Mouse (Mus musculus): ENCODE results near the gene Foxa2. TPM values are rescaled to one million over a fixed set of nuclear protein-coding genes. Genes with fewer than 3 reads are reported as not detected.

The Foxa2 gene
- polyA plus RNA-seq, 1 experiment from 2014 or later: 1.9 TPM

- no peaks in the 10 kb centered on the region for H3K36me3 ChIP-seq (replicated peaks; ENCODE audit: control insufficient read depth, insufficient read depth, low read depth, low read length)
- no peak for DNase-seq (ENCODE audit: low spot score)
- no peak overlapping the region for H3K27ac ChIP-seq (replicated peaks; ENCODE audit: low read depth, low read length)
- WGBS: 7% methylated on average over 17 of the region's 17 CpGs
- H3K4me3 ChIP-seq (ENCODE audit: low read depth, low read length): no peak overlapping the region
- H3K4me1 ChIP-seq (ENCODE audit: control insufficient read depth, insufficient read depth, low read length): no peaks in the 10 kb centered on the region
- ATAC-seq (replicated peaks; ENCODE audit: insufficient number of reproducible peaks, low FRiP score, low TSS enrichment, low read depth): no peak
- no peaks in the 10 kb centered on the region for H3K9me3 ChIP-seq (replicated peaks; ENCODE audit: control insufficient read depth, low read length)
- H3K4me2 ChIP-seq (ENCODE audit: low read depth, low read length): no peak overlapping the region; the same call in 1 of the 2 replicates
- H3K27me3 ChIP-seq (ENCODE audit: control insufficient read depth, insufficient read depth, low read length): peaks cover 92% of the 10 kb centered on the region
- H3K9ac ChIP-seq (replicated peaks; ENCODE audit: low read length): no peak overlapping the region
Measured at GRCm38 (mm10) chr2:148043271-148043975, 3.3 kb downstream of the Foxa2 start.

GRCm38 (mm10) chr2:148042126-148042640, 4.6 kb downstream of the Foxa2 start:
- Histone ChIP-seq H3K27ac (replicated peaks; ENCODE audit: low read depth, low read length) (no peak overlapping the region), H3K36me3 (replicated peaks; ENCODE audit: control insufficient read depth, insufficient read depth, low read depth, low read length) (no peaks in the 10 kb centered on the region), H3K27me3 (ENCODE audit: control insufficient read depth, insufficient read depth, low read length) (peaks cover 91% of the 10 kb centered on the region), H3K4me1 (ENCODE audit: control insufficient read depth, insufficient read depth, low read length) (no peaks in the 10 kb centered on the region), H3K9me3 (replicated peaks; ENCODE audit: control insufficient read depth, low read length) (no peaks in the 10 kb centered on the region), H3K9ac (replicated peaks; ENCODE audit: low read length) (no peak overlapping the region), H3K4me3 (ENCODE audit: low read depth, low read length) (no peak overlapping the region), H3K4me2 (ENCODE audit: low read depth, low read length) (no peak overlapping the region)
- WGBS: 12% methylated on average over 3 of the region's 3 CpGs
- ATAC-seq (replicated peaks; ENCODE audit: insufficient number of reproducible peaks, low FRiP score, low TSS enrichment, low read depth) (no peak), DNase-seq (ENCODE audit: low spot score) (no peak)

- H3K27ac ChIP-seq (replicated peaks; ENCODE audit: low read depth, low read length): no peak overlapping the region
- no peak overlapping the region for H3K9ac ChIP-seq (replicated peaks; ENCODE audit: low read length)
- no peak for ATAC-seq (replicated peaks; ENCODE audit: insufficient number of reproducible peaks, low FRiP score, low TSS enrichment, low read depth)
- H3K36me3 ChIP-seq (replicated peaks; ENCODE audit: control insufficient read depth, insufficient read depth, low read depth, low read length): no peaks in the 10 kb centered on the region
- peaks cover 91% of the 10 kb centered on the region for H3K27me3 ChIP-seq (ENCODE audit: control insufficient read depth, insufficient read depth, low read length)
- no peaks in the 10 kb centered on the region for H3K9me3 ChIP-seq (replicated peaks; ENCODE audit: control insufficient read depth, low read length)
- 4% methylated on average over 5 of the region's 5 CpGs for whole genome bisulfite sequencing
- H3K4me1 ChIP-seq (ENCODE audit: control insufficient read depth, insufficient read depth, low read length): no peaks in the 10 kb centered on the region
- no peak overlapping the region for H3K4me2 ChIP-seq (ENCODE audit: low read depth, low read length)
- DNase-seq (ENCODE audit: low spot score): no peak
- no peak overlapping the region for H3K4me3 ChIP-seq (ENCODE audit: low read depth, low read length)
Measured at GRCm38 (mm10) chr2:148041381-148041780, 5.4 kb downstream of the Foxa2 start.

GRCm38 (mm10) chr2:148040236-148041121, 6.3 kb downstream of the Foxa2 start:
- DNase-seq (ENCODE audit: low spot score): no peak
- no peaks in the 10 kb centered on the region for H3K4me1 ChIP-seq (ENCODE audit: control insufficient read depth, insufficient read depth, low read length)
- no peaks in the 10 kb centered on the region for H3K9me3 ChIP-seq (replicated peaks; ENCODE audit: control insufficient read depth, low read length)
- H3K27me3 ChIP-seq (ENCODE audit: control insufficient read depth, insufficient read depth, low read length): peaks cover 87% of the 10 kb centered on the region
- no peak overlapping the region for H3K4me2 ChIP-seq (ENCODE audit: low read depth, low read length)
- H3K4me3 ChIP-seq (ENCODE audit: low read depth, low read length): no peak overlapping the region
- no peak overlapping the region for H3K27ac ChIP-seq (replicated peaks; ENCODE audit: low read depth, low read length)
- H3K36me3 ChIP-seq (replicated peaks; ENCODE audit: control insufficient read depth, insufficient read depth, low read depth, low read length): no peaks in the 10 kb centered on the region
- H3K9ac ChIP-seq (replicated peaks; ENCODE audit: low read length): no peak overlapping the region
- under 1% methylated on average over 37 of the region's 37 CpGs for WGBS
- ATAC-seq (replicated peaks; ENCODE audit: insufficient number of reproducible peaks, low FRiP score, low TSS enrichment, low read depth): no peak

GRCm38 (mm10) chr2:148039351-148040235, 7.2 kb downstream of the Foxa2 start:
- H3K36me3 ChIP-seq (replicated peaks; ENCODE audit: control insufficient read depth, insufficient read depth, low read depth, low read length): no peaks in the 10 kb centered on the region
- no peak for DNase-seq (ENCODE audit: low spot score)
- H3K4me2 ChIP-seq (ENCODE audit: low read depth, low read length): no peak overlapping the region
- no peak overlapping the region for H3K9ac ChIP-seq (replicated peaks; ENCODE audit: low read length)
- no peak overlapping the region for H3K27ac ChIP-seq (replicated peaks; ENCODE audit: low read depth, low read length)
- H3K9me3 ChIP-seq (replicated peaks; ENCODE audit: control insufficient read depth, low read length): no peaks in the 10 kb centered on the region
- WGBS: under 1% methylated on average over 53 of the region's 53 CpGs
- ATAC-seq (replicated peaks; ENCODE audit: insufficient number of reproducible peaks, low FRiP score, low TSS enrichment, low read depth): no peak
- no peak overlapping the region for H3K4me3 ChIP-seq (ENCODE audit: low read depth, low read length)
- H3K4me1 ChIP-seq (ENCODE audit: control insufficient read depth, insufficient read depth, low read length): no peaks in the 10 kb centered on the region
- H3K27me3 ChIP-seq (ENCODE audit: control insufficient read depth, insufficient read depth, low read length): peaks cover 87% of the 10 kb centered on the region

- DNase-seq (ENCODE audit: low spot score) (no peak), ATAC-seq (replicated peaks; ENCODE audit: insufficient number of reproducible peaks, low FRiP score, low TSS enrichment, low read depth) (no peak)
- H3K4me3 ChIP-seq (ENCODE audit: low read depth, low read length): no peak overlapping the region
- H3K4me1 ChIP-seq (ENCODE audit: control insufficient read depth, insufficient read depth, low read length): no peaks in the 10 kb centered on the region
- no peak overlapping the region for H3K27ac ChIP-seq (replicated peaks; ENCODE audit: low read depth, low read length)
- under 1% methylated on average over 42 of the region's 42 CpGs for WGBS
- H3K36me3 ChIP-seq (replicated peaks; ENCODE audit: control insufficient read depth, insufficient read depth, low read depth, low read length): no peaks in the 10 kb centered on the region
- no peaks in the 10 kb centered on the region for H3K9me3 ChIP-seq (replicated peaks; ENCODE audit: control insufficient read depth, low read length)
- peaks cover 87% of the 10 kb centered on the region for H3K27me3 ChIP-seq (ENCODE audit: control insufficient read depth, insufficient read depth, low read length)
- no peak overlapping the region for H3K4me2 ChIP-seq (ENCODE audit: low read depth, low read length)
- no peak overlapping the region for H3K9ac ChIP-seq (replicated peaks; ENCODE audit: low read length)
Measured at GRCm38 (mm10) chr2:148038366-148039310, 8.1 kb downstream of the Foxa2 start.

- Histone ChIP-seq H3K27me3 (ENCODE audit: control insufficient read depth, insufficient read depth, low read length) (peaks cover 80% of the 10 kb centered on the region), H3K9ac (replicated peaks; ENCODE audit: low read length) (no peak overlapping the region), H3K4me1 (ENCODE audit: control insufficient read depth, insufficient read depth, low read length) (no peaks in the 10 kb centered on the region), H3K27ac (replicated peaks; ENCODE audit: low read depth, low read length) (no peak overlapping the region), H3K36me3 (replicated peaks; ENCODE audit: control insufficient read depth, insufficient read depth, low read depth, low read length) (no peaks in the 10 kb centered on the region), H3K9me3 (replicated peaks; ENCODE audit: control insufficient read depth, low read length) (no peaks in the 10 kb centered on the region), H3K4me3 (ENCODE audit: low read depth, low read length) (no peak overlapping the region), H3K4me2 (ENCODE audit: low read depth, low read length) (no peak overlapping the region)
- DNase-seq (ENCODE audit: low spot score): no peak
- WGBS: 0% methylated on average over 4 of the region's 4 CpGs
- no peak for ATAC-seq (replicated peaks; ENCODE audit: insufficient number of reproducible peaks, low FRiP score, low TSS enrichment, low read depth)
Measured at GRCm38 (mm10) chr2:148036611-148037160, 10.1 kb downstream of the Foxa2 start.

Measured in embryonic facial prominence, embryonic 11.5 days (tissue).